Mouse (Mus musculus) forebrain, embryonic 10.5 days (tissue): ENCODE results near the gene Ifnar1. TPM values are rescaled to one million over a fixed set of nuclear protein-coding genes. Genes with fewer than 3 reads are reported as not detected.
A peak's percentile ranks its signal among the peaks of the same experiment; 100 is the strongest.

Experiments used
- DNase-seq: peaks from one replicate; pipeline ENCODE4 v3.0.0-alpha.2; 2017; ENCODE audit warnings: low spot score; ENCODE audit errors: extremely low spot score
- H3K27ac ChIP-seq: fragments of 300-500 bp; sonication (generic); 2 replicates; pipeline ENCODE4 v1.5.1; 2016; ENCODE audit warnings: mild to moderate bottlenecking
- H3K27me3 ChIP-seq: fragments of 300-500 bp; sonication (generic); 2 replicates; pipeline ENCODE4 v1.6.1; 2016; ENCODE audit warnings: mild to moderate bottlenecking; ENCODE audit not compliant: poor library complexity, severe bottlenecking
- H3K36me3 ChIP-seq: fragments of 300-500 bp; sonication (generic); replicated peaks from 2 replicates; pipeline ENCODE4 v1.6.1; 2016; ENCODE audit warnings: mild to moderate bottlenecking, moderate library complexity
- H3K4me1 ChIP-seq: fragments of 300-500 bp; sonication (generic); 2 replicates; pipeline ENCODE4 v1.6.1; 2016
- H3K4me3 ChIP-seq: fragments of 300-500 bp; sonication (generic); 2 replicates; pipeline ENCODE4 v1.5.1; 2016; ENCODE audit warnings: mild to moderate bottlenecking, moderate library complexity
- H3K9me3 ChIP-seq: fragments of 300-500 bp; sonication (generic); 2 replicates; pipeline ENCODE4 v1.6.1; 2016; ENCODE audit warnings: mild to moderate bottlenecking, moderate library complexity
- WGBS: fragments of 180-500 bp; shearing (Covaris S2); methylation state at CpG from one replicate; pipeline ENCODE4 v1.1.7; 2016; 5-methylcytosine and 5-hydroxymethylcytosine counted together
- polyA plus RNA-seq: library from polyadenylated mRNA; unstranded; fragments of >200 nt; fragmentation: Nextera tagmentation; extraction: Ambion mirVana; gene quantifications from 2 replicates; pipeline ENCODE4 v1.2.1, GENCODE M21; 2016

Gene Ifnar1
- polyA plus RNA-seq, 1 experiment from 2014 or later, result 48.3 TPM

DNA sequence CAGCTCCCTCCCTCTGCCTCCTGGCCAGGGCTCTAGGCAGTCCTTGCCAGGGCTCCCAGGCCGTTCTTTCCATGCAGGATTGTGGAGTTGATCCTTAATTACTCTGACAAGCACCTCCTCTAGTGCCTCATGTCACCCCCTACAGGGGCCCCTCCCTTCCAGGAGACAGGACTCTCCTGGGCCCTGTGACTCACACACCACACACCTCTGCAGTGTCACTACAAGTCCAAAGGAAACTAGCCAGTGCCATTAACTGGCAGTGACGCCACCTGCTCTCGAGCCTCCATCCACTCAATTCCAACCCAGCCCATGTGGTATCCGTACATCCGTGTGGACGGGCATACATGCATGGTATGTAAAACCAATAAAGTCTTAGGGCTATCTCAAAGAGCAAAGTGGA lies 49.9 kb downstream of the Ifnar1 start:
- WGBS, result 89% methylated on average over 6 of the region's 6 CpGs
- DNase-seq, result no peak
- H3K27me3 ChIP-seq, result no peaks in the 10 kb centered on the region

DNA sequence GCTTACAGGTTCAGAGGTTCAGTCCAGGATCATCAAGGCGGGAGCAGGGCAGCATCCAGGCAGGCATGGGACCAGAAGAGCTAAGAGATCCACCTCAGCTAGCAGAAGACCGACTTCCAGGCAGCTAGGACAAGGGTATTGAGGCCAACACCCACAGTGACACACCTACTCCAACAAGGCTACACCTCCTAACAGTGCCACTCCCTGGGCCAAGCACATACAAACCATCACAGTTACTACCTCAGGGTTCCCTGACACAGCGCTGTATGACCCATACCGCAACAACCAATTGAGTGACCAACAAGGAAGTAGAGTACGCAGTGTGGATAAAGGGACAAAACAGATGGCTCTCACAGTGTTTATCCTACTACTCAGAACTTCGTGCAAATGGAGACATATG lies 51.3 kb downstream of the Ifnar1 start:
- Histone ChIP-seq H3K27me3 (no peaks in the 10 kb centered on the region), H3K4me1 (peaks cover 11% of the 10 kb centered on the region), H3K36me3 (no peaks in the 10 kb centered on the region), H3K27ac (no peak overlapping the region), H3K4me3 (no peak overlapping the region), H3K9me3 (no peaks in the 10 kb centered on the region)
- DNase-seq, result no peak
- 91% methylated on average over 6 of the region's 6 CpGs for WGBS

More for the DNA sequence above, 49.9 kb downstream of the Ifnar1 start:
- H3K9me3 ChIP-seq, result no peaks in the 10 kb centered on the region
- H3K27ac ChIP-seq, result no peak overlapping the region
- peaks cover 8% of the 10 kb centered on the region; the same call in 1 of the 2 replicates for H3K4me1 ChIP-seq
- no peaks in the 10 kb centered on the region for H3K36me3 ChIP-seq
- no peak overlapping the region for H3K4me3 ChIP-seq

DNA sequence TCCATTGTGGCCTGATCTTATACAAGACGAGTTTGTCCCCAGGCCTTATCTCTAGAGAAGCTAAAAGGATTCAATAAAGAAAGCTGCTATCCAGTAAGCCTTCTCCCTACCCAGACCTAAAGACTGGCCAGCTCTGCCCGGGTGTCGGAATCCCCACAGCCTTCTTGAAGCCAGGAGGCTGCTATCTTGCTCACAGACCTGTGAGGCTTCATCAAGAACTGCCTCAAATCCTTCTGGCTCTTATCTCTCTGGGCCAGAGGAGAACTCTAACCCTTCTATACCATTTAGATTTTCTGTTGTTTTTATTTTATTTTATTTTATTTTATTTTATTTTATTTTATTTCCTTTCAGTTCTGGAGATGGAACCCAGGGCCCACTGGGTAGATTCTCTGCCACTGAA lies 52.0 kb downstream of the Ifnar1 start:
- Histone ChIP-seq H3K4me3 (no peak overlapping the region), H3K36me3 (no peaks in the 10 kb centered on the region), H3K4me1 (peaks cover 18% of the 10 kb centered on the region), H3K27me3 (no peaks in the 10 kb centered on the region), H3K9me3 (no peaks in the 10 kb centered on the region), H3K27ac (no peak overlapping the region)
- DNase-seq, result no peak
- 83% methylated on average over 3 of the region's 3 CpGs for WGBS

DNA sequence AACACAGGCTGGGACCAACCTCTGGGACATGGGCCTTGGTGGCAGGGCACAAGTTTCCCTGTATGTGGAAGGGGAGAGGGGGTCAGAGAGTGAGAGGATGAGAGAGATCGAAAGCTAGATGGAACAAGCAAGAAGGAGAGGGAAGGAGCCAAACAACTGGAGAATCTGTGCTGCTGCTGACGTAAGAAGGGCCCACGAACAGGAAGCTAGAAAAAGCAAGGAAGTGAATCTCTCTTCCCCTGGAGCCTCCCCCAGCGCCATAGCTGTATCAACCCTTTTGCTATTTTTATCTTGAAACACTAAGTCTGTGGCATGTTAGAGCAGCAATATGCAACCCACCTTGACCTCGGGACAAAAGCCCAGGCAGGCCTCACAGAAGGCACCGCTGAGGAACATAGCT lies 53.0 kb downstream of the Ifnar1 start:
- H3K4me3 ChIP-seq, result no peak overlapping the region
- H3K27ac ChIP-seq, result 0 out of 2 replicates have a peak overlapping the region, but pooled peaks have one; percentile 13
- H3K36me3 ChIP-seq, result no peaks in the 10 kb centered on the region
- H3K9me3 ChIP-seq, result no peaks in the 10 kb centered on the region
- peaks cover 17% of the 10 kb centered on the region for H3K4me1 ChIP-seq
- no peak for DNase-seq
- WGBS, result 81% methylated on average over 6 of the region's 6 CpGs
- H3K27me3 ChIP-seq, result no peaks in the 10 kb centered on the region

DNA sequence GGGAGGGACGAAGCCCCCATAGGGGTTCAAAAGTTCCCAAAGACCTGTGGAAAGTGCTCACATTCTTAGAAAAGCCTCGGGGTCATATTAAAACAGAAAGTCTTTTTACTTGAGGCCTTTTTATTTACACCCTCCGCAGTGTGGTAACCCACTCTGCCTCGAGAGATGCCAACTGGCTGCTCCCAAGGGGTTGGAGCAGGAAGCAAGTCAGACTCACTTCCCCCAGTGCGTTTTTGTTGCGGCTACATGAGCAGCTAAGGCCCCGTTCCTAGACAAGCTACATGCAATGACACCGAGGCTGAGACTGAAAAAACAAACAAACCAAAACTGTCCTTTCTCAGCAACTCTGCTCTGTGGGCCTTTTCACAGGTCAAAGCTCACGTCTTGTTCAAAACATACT lies 53.5 kb downstream of the Ifnar1 start:
- no peak for DNase-seq
- 0 out of 2 replicates have a peak overlapping the region, but pooled peaks have one; percentile 13 for H3K27ac ChIP-seq
- WGBS, result 78% methylated on average over 9 of the region's 9 CpGs
- peaks cover 17% of the 10 kb centered on the region for H3K4me1 ChIP-seq
- H3K4me3 ChIP-seq, result no peak overlapping the region
- no peaks in the 10 kb centered on the region for H3K9me3 ChIP-seq
- H3K27me3 ChIP-seq, result no peaks in the 10 kb centered on the region
- H3K36me3 ChIP-seq, result no peaks in the 10 kb centered on the region

DNA sequence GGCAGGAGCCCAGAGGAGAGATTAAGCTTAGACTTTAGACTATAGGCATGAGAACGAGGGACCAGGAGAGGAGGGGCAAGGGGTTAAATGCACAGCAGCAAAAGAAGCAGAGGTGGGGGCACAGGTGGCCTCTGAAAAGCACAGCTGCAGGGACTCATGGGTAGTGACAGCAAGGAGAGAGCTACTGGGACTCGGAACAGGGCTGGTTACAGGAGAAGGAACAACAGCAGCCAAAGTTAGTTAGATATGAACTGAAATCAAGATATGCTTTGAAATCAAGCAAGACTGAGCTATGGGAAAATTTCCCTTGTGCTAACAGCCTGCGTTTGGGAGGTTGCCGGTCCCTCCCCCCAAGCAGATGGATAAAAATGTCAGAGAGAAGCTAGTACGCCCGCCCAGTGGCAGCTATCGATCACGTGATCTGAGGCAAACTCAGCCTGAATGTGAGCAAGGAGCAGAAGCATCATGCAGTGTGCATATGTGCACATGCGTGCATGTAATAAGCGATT lies 56.6 kb downstream of the Ifnar1 start:
- Histone ChIP-seq H3K27me3 (peaks cover 14% of the 10 kb centered on the region), H3K36me3 (no peaks in the 10 kb centered on the region), H3K9me3 (no peaks in the 10 kb centered on the region), H3K4me3 (peak overlapping the region; percentile 29), H3K4me1 (peaks cover 26% of the 10 kb centered on the region), H3K27ac (0 out of 2 replicates have a peak overlapping the region, but pooled peaks have one; percentile 12)
- DNase-seq, result no peak
- WGBS, result 36% methylated on average over 10 of the region's 10 CpGs

DNA sequence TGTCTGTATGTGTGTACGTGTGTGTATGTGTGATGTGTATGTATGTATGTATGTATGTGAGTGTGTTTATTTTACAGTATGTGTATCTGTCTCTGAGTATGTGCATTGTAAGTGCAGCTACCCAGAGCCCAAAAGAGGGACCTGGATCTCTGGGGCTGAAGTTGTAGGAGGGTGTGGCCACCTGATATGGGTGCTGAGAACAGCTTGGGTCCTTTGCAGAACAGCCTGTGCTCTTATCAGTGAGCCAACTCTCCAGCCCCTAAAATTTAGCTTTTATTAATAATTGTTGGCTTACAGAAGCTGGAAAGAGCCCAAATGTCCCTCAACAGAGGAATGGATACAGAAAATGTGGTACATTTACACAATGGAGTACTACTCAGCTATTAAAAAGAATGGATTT lies 58.6 kb downstream of the Ifnar1 start:
- Histone ChIP-seq H3K36me3 (no peaks in the 10 kb centered on the region), H3K4me3 (no peak overlapping the region), H3K27me3 (peaks cover 18% of the 10 kb centered on the region), H3K4me1 (peaks cover 39% of the 10 kb centered on the region), H3K27ac (no peak overlapping the region), H3K9me3 (no peaks in the 10 kb centered on the region)
- 96% methylated on average over 1 of the region's 1 CpGs for WGBS
- DNase-seq, result no peak

DNA sequence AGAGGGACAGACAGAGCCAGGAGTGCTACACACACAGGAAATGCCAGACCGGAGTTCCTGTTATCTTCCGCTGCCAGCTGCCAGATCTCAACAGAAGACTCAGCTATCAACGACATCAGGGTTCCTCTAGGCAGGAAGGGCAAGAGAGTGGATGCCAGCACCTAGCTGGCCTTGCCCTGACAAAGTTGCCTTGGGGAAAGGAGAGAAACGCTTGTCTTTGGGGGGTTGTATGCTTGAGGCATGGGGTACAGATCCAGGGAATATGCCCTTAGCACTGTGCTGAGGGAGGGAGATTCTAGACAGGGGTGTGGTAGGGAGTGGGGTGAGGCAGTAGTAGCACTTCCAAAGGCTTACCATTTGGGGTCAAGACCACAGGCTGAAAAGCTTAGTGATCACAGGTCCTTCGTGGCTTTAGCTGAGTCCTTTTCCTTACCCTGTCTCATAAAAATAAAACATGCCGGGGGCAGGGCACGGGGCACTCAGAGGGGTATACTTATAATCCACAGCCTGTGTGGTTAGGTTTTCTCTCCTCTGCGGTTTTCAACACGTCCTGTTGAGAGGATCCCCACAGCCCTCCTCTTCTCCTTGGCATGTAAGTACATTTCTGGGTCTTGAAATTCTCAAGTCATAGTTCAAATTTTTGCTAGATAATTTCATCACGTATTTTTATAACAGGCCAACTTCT lies 60.7 kb downstream of the Ifnar1 start:
- H3K27me3 ChIP-seq, result peaks cover 18% of the 10 kb centered on the region
- H3K27ac ChIP-seq, result no peak overlapping the region
- no peak for DNase-seq
- H3K9me3 ChIP-seq, result no peaks in the 10 kb centered on the region
- H3K4me1 ChIP-seq, result peaks cover 56% of the 10 kb centered on the region
- H3K36me3 ChIP-seq, result no peaks in the 10 kb centered on the region
- WGBS, result 72% methylated on average over 10 of the region's 10 CpGs
- 0 out of 2 replicates have a peak overlapping the region, but pooled peaks have one; percentile 88 for H3K4me3 ChIP-seq

DNA sequence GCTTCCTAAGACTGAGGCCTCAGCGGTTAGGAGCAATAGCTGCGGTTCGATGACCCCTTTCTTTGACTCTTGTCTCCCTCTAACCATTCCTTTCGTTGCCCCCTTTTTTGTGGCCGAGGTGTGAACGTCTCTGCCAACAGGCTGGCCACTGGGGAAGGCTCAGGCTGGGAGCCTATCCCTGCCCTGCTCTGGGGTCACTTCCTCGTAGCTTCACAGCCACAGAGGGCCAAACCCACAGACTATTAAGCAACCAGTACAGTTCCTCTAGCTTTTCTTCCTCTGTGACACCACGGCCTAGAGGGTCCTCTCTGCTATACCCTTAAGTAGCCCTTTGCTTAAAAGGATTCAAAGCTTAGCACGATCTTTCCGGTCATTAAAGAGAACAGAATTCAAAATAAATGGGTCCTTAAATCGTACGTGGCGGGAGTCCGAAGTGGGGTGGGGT lies 61.4 kb downstream of the Ifnar1 start:
- H3K9me3 ChIP-seq, result no peaks in the 10 kb centered on the region
- H3K4me1 ChIP-seq, result peaks cover 59% of the 10 kb centered on the region
- H3K4me3 ChIP-seq, result peak overlapping the region; percentile 88
- DNase-seq, result no peak
- H3K36me3 ChIP-seq, result no peaks in the 10 kb centered on the region
- H3K27me3 ChIP-seq, result peaks cover 18% of the 10 kb centered on the region
- peak overlapping the region; percentile 93 for H3K27ac ChIP-seq
- 20% methylated on average over 14 of the region's 14 CpGs for WGBS

DNA sequence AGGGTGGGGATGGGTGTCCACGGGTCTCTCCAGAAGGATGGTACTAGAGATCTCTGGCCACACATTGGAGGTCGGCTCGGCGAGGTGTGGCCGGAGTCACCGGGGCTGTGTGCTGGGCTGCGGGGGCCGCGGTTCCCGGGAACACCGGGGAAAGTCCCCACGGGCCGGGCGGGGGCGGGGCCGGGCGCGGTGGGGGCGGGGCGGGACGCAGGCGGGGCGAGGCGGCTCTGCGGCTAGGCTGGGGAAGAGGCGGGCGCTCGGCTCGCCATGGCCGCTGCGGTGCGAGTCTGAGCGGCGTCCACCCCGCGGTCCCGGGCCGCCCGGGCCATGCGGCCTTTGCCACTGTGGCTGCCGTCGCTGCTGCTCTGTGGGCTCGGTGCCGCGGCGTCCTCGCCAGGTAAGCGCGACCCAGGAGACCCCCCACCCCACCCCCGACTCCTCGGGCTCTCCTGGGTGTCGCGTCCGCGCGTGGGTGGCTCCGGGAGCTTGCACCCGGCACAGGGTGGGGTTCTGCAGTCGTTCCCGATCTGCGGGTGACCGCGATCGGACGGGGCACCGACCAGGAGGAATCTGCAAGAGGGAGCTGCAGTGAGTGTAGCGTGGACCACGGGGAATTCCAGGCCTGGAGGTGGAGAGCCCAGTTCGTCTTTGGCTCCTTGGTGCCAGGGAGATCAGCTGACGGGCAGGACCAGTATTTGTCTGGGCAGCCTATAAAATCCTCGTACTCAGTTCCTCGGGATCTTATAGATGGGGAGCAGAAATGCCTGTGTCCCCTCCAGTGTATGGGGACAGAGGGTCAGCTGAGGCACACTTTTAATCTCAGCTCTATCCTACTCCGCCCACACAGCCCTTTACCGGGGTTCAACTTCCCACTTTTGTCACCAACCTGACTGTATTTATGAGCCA lies 62.1 kb downstream of the Ifnar1 start, which contains the start of gene Ifngr2:
Ifngr2 (plus strand) TSS at position 237 of the 906 bp plus-strand sequence.
- H3K27ac ChIP-seq, result peak within 1 kb of the TSS; percentile 93
- no peaks in the 10 kb centered on the region for H3K9me3 ChIP-seq
- H3K27me3 ChIP-seq, result peaks cover 18% of the 10 kb centered on the region
- H3K36me3 ChIP-seq, result no peaks in the 10 kb centered on the region
- DNase-seq, result peak; percentile 63
- H3K4me3 ChIP-seq, result peak within 1 kb of the TSS; percentile 88
- H3K4me1 ChIP-seq, result peaks cover 59% of the 10 kb centered on the region
- under 1% methylated on average over 74 of the region's 74 CpGs for WGBS

DNA sequence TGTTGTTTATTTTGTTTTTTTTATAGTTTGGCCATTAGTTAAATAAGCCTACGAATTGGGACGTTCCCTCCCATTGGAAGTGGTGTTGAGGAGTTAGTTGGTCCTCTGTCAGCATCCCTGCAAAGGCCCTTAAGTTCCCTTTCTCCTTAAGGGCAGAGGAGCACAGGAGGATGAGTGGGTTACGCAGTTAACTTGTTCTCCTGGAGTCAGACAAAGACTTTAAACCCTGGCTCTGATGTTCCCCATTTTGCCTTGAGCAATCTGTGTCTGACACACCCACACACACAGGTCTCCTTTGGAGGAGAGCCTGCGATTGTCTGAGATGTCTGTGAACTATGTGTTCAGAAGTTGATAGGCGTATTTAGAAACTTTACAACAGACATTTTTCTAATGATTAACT lies 62.9 kb downstream of the Ifnar1 start:
- no peaks in the 10 kb centered on the region for H3K36me3 ChIP-seq
- WGBS, result 59% methylated on average over 5 of the region's 5 CpGs
- H3K27me3 ChIP-seq, result peaks cover 18% of the 10 kb centered on the region
- no peak overlapping the region for H3K27ac ChIP-seq
- peaks cover 61% of the 10 kb centered on the region for H3K4me1 ChIP-seq
- H3K4me3 ChIP-seq, result peak overlapping the region; percentile 88
- DNase-seq, result no peak
- no peaks in the 10 kb centered on the region for H3K9me3 ChIP-seq

DNA sequence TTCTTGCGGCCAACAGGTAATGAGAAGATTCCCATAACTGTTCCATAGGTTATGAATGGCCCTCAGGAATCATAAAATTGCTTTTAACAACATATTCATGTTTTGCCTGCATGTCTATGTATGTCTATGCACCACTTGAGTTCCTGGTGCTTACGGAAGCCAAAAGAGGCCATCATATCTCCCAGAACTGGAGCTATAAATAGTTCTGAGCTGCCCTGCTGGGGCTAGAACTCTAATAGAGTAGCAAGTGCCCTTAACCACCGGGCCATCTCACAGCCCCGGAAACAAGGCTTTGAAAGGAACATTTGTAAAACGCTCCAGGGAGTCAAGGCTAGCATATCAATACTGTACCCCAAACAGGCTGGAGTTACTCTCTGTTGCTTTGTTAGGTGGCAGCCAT lies 63.5 kb downstream of the Ifnar1 start:
- Histone ChIP-seq H3K9me3 (no peaks in the 10 kb centered on the region), H3K36me3 (no peaks in the 10 kb centered on the region), H3K27me3 (peaks cover 18% of the 10 kb centered on the region), H3K27ac (no peak overlapping the region), H3K4me1 (peaks cover 65% of the 10 kb centered on the region), H3K4me3 (peak overlapping the region; percentile 13; the same call in 1 of the 2 replicates)
- 59% methylated on average over 5 of the region's 5 CpGs for WGBS
- no peak for DNase-seq
